Mouse (Mus musculus): Measurements from ENCODE around the gene Uqcc2. TPM values are rescaled to one million over a fixed set of nuclear protein-coding genes. Genes with fewer than 3 reads are reported as not detected.

Gene Uqcc2
- total and polyA plus RNA-seq, 3 experiments = 288 to 343 (median 296) TPM

GRCm38 (mm10) chr17:27165054-27165773 is 31.5 kb upstream of the Uqcc2 start:
- TF ChIP-seq POLR2A (IDR thresholded peaks at IDR 0.05; ENCODE audit: insufficient read depth, low read depth, low read length) (no peak), CTCF (IDR thresholded peaks at IDR 0.05) (peak; percentile 68), EP300 (IDR thresholded peaks at IDR 0.05; ENCODE audit: insufficient read depth, low read depth, low read length) (no peak)
- intact Hi-C loops (cut with DNase I) = no loop called here
- no peak overlapping the region for H3K9ac ChIP-seq (ENCODE audit: low read depth, low read length)
- H3K36me3 ChIP-seq (ENCODE audit: control insufficient read depth, insufficient read depth, low read length) = peaks cover 2% of the 10 kb centered on the region; the same call in 1 of the 2 replicates
- WGBS = 51% methylated on average over 8 of the region's 8 CpGs
- no peak overlapping the region for H3K27ac ChIP-seq
- no peak for DNase-seq
- H3K4me3 ChIP-seq = no peak overlapping the region
- no peaks in the 10 kb centered on the region for H3K27me3 ChIP-seq (ENCODE audit: control insufficient read depth, insufficient read depth, low read length)
- H3K79me2 ChIP-seq (replicated peaks; ENCODE audit: control insufficient read depth, insufficient read depth, low read length) = no peaks in the 10 kb centered on the region
- H3K4me1 ChIP-seq (ENCODE audit: control insufficient read depth, insufficient read depth, low read length) = peaks cover 5% of the 10 kb centered on the region; the same call in 1 of the 2 replicates

GRCm38 (mm10) chr17:27160905-27161304 is 27.2 kb upstream of the Uqcc2 start:
- WGBS = 37% methylated on average over 4 of the region's 4 CpGs
- Histone ChIP-seq H3K27me3 (ENCODE audit: control insufficient read depth, insufficient read depth, low read length) (no peaks in the 10 kb centered on the region), H3K79me2 (replicated peaks; ENCODE audit: control insufficient read depth, insufficient read depth, low read length) (no peaks in the 10 kb centered on the region), H3K4me3 (no peak overlapping the region), H3K27ac (peak overlapping the region; percentile 69), H3K9ac (ENCODE audit: low read depth, low read length) (no peak overlapping the region), H3K36me3 (ENCODE audit: control insufficient read depth, insufficient read depth, low read length) (peaks cover 2% of the 10 kb centered on the region; the same call in 1 of the 2 replicates), H3K4me1 (ENCODE audit: control insufficient read depth, insufficient read depth, low read length) (peaks cover 6% of the 10 kb centered on the region; the same call in 1 of the 2 replicates)
- intact Hi-C loops (cut with DNase I) = no loop called here
- TF ChIP-seq CTCF (IDR thresholded peaks at IDR 0.05) (no peak), POLR2A (IDR thresholded peaks at IDR 0.05; ENCODE audit: insufficient read depth, low read depth, low read length) (0 out of 2 replicates have a peak, but pooled peaks have one; percentile 11), EP300 (IDR thresholded peaks at IDR 0.05; ENCODE audit: insufficient read depth, low read depth, low read length) (peak; percentile 54; the same call in 1 of the 2 replicates)
- DNase-seq = peak; percentile 72 to 84

DNA sequence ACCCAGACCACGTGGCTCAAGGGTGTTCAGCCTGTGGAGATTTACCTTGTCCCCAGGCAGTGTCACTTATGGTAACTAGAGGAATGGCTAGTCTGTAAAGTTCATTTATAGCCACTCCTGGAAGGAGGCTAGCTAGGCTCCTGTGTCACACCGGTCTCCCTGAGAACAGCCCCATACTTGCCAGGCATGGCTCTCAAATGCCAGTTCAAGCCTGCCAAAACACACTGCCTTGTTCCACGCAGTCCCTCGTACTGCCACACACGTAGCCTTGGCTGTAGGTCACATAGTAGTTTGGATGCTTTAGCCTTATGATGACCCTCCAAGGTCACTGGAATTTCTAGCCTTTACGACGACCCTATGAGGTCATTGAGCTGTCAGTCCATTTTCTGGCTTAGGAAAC is 25.5 kb upstream of the Uqcc2 start:
- DNase-seq = no peak
- Histone ChIP-seq H3K9ac (ENCODE audit: low read depth, low read length) (no peak overlapping the region), H3K4me1 (ENCODE audit: control insufficient read depth, insufficient read depth, low read length) (peaks cover 12% of the 10 kb centered on the region; the same call in 1 of the 2 replicates), H3K27ac (peak overlapping the region; percentile 79), H3K36me3 (ENCODE audit: control insufficient read depth, insufficient read depth, low read length) (peaks cover 2% of the 10 kb centered on the region; the same call in 1 of the 2 replicates), H3K27me3 (ENCODE audit: control insufficient read depth, insufficient read depth, low read length) (no peaks in the 10 kb centered on the region), H3K4me3 (no peak overlapping the region), H3K79me2 (replicated peaks; ENCODE audit: control insufficient read depth, insufficient read depth, low read length) (no peaks in the 10 kb centered on the region)
- intact Hi-C loops (cut with DNase I) = no loop called here
- TF ChIP-seq EP300 (IDR thresholded peaks at IDR 0.05; ENCODE audit: insufficient read depth, low read depth, low read length) = no peak
- 42% methylated on average over 7 of the region's 7 CpGs for WGBS

- peaks cover 13% of the 10 kb centered on the region; the same call in 1 of the 2 replicates for H3K4me1 ChIP-seq (ENCODE audit: control insufficient read depth, insufficient read depth, low read length)
- peak in 1 of 2 experiments; percentile 65 for DNase-seq
- peak; percentile 51 for TF ChIP-seq CTCF (IDR thresholded peaks at IDR 0.05)
- TF ChIP-seq POLR2A (IDR thresholded peaks at IDR 0.05; ENCODE audit: insufficient read depth, low read depth, low read length) = peak; percentile 53
- TF ChIP-seq EP300 (IDR thresholded peaks at IDR 0.05; ENCODE audit: insufficient read depth, low read depth, low read length) = peak; percentile 69; the same call in 1 of the 2 replicates
- H3K79me2 ChIP-seq (replicated peaks; ENCODE audit: control insufficient read depth, insufficient read depth, low read length) = no peaks in the 10 kb centered on the region
- intact Hi-C loops (cut with DNase I) = no loop called here
- WGBS = 59% methylated on average over 6 of the region's 6 CpGs
- no peaks in the 10 kb centered on the region for H3K27me3 ChIP-seq (ENCODE audit: control insufficient read depth, insufficient read depth, low read length)
- H3K27ac ChIP-seq = peak overlapping the region; percentile 79
- no peak overlapping the region for H3K9ac ChIP-seq (ENCODE audit: low read depth, low read length)
- H3K36me3 ChIP-seq (ENCODE audit: control insufficient read depth, insufficient read depth, low read length) = peaks cover 2% of the 10 kb centered on the region; the same call in 1 of the 2 replicates
- H3K4me3 ChIP-seq = no peak overlapping the region
Measured at GRCm38 (mm10) chr17:27158439-27158838, 24.7 kb upstream of the Uqcc2 start.

DNA sequence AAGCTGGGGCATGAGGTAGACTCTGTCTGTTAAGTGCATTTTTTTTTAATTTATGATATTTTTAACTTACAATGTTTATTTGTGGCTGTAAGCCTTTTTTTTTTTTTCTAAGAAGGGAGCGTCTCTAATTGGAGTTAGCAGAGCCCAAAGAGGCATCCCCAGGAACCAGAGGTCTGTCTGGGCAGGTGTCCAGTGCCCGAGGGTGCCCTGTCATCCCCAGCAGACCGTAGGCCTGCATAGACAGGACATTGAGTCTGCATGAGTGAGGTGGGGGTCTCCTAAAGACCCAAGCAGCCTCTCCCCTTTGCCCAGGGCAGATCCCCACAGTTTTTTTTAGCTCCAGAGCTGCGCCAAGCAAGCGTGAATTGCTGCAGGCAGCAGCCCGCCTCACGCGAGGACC is 22.0 kb upstream of the Uqcc2 start:
- no peaks in the 10 kb centered on the region for H3K36me3 ChIP-seq (ENCODE audit: control insufficient read depth, insufficient read depth, low read length)
- WGBS = 54% methylated on average over 8 of the region's 8 CpGs
- no peaks in the 10 kb centered on the region for H3K27me3 ChIP-seq (ENCODE audit: control insufficient read depth, insufficient read depth, low read length)
- TF ChIP-seq EP300 (IDR thresholded peaks at IDR 0.05; ENCODE audit: insufficient read depth, low read depth, low read length) (no peak), POLR2A (IDR thresholded peaks at IDR 0.05; ENCODE audit: insufficient read depth, low read depth, low read length) (no peak), CTCF (IDR thresholded peaks at IDR 0.05) (no peak)
- no peak overlapping the region for H3K4me3 ChIP-seq
- H3K4me1 ChIP-seq (ENCODE audit: control insufficient read depth, insufficient read depth, low read length) = peaks cover 14% of the 10 kb centered on the region; the same call in 1 of the 2 replicates
- no peaks in the 10 kb centered on the region for H3K79me2 ChIP-seq (replicated peaks; ENCODE audit: control insufficient read depth, insufficient read depth, low read length)
- peak; percentile 6 to 19 for DNase-seq
- peak overlapping the region; percentile 93; the same call in 1 of the 2 replicates for H3K27ac ChIP-seq
- intact Hi-C loops (cut with DNase I) = no loop called here
- no peak overlapping the region for H3K9ac ChIP-seq (ENCODE audit: low read depth, low read length)

DNA sequence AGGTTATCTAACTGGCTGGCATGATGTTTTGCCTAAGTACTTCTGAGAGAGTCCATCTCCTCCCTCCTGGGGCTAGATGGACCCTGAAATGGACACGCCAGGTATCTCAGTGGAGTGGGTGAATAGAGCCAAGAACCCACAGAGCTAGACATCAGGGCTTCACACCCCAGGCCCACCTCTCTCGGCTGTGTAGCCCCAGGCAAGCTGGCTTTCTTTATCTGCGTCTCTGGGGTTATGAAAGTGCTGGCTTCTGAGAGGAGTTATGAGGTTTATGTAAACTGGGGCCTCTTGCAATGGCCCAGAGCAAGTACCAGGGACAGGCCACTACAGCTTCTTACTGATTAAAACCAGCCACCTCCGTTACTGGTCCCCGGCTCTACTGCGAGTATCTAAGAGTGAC is 21.2 kb upstream of the Uqcc2 start:
- H3K79me2 ChIP-seq (replicated peaks; ENCODE audit: control insufficient read depth, insufficient read depth, low read length) = no peaks in the 10 kb centered on the region
- DNase-seq = no peak
- 54% methylated on average over 6 of the region's 6 CpGs for WGBS
- H3K36me3 ChIP-seq (ENCODE audit: control insufficient read depth, insufficient read depth, low read length) = no peaks in the 10 kb centered on the region
- intact Hi-C loops (cut with DNase I) = no loop called here
- H3K27ac ChIP-seq = peak overlapping the region; percentile 93
- H3K4me1 ChIP-seq (ENCODE audit: control insufficient read depth, insufficient read depth, low read length) = peaks cover 12% of the 10 kb centered on the region; the same call in 1 of the 2 replicates
- TF ChIP-seq EP300 (IDR thresholded peaks at IDR 0.05; ENCODE audit: insufficient read depth, low read depth, low read length) (no peak), CTCF (IDR thresholded peaks at IDR 0.05) (no peak), POLR2A (IDR thresholded peaks at IDR 0.05; ENCODE audit: insufficient read depth, low read depth, low read length) (no peak)
- no peak overlapping the region for H3K4me3 ChIP-seq
- H3K27me3 ChIP-seq (ENCODE audit: control insufficient read depth, insufficient read depth, low read length) = no peaks in the 10 kb centered on the region
- no peak overlapping the region for H3K9ac ChIP-seq (ENCODE audit: low read depth, low read length)

All from heart, adult 2 months (tissue).